Mouse (Mus musculus) embryonic fibroblast, embryonic 13.5 days (primary cell): ENCODE data around the gene Phb2.

ENCODE experiments used
- CTCF ChIP-seq: IDR thresholded peaks from 2 replicates; pipeline ENCODE4 v1.5.1; 2011; ENCODE audit warnings: mild to moderate bottlenecking, control low read depth, low read length, moderate library complexity, borderline replicate concordance; ENCODE audit not compliant: insufficient read depth
- POLR2A ChIP-seq: IDR thresholded peaks from 2 replicates; pipeline ENCODE4 v1.6.1; 2011; ENCODE audit warnings: low read depth, mild to moderate bottlenecking, control low read depth, low read length, moderate library complexity

GRCm38 (mm10) chr6:124712918-124713317 is 782 bp downstream of the Phb2 start:
- no peak for TF ChIP-seq CTCF
- TF ChIP-seq POLR2A: no peak
